Mouse (Mus musculus) stomach, postnatal 0 days (tissue): ENCODE measurements at regions not wholly inside any gene's neighbourhood (a gene's known extent, or its start where the extent isn't known, plus 50 kb on each side); places are given as distances from the start of the nearest gene placed in this dataset.

ENCODE experiments used
- CTCF ChIP-seq: IDR thresholded peaks from 2 replicates; pipeline ENCODE4 v1.5.1; 2016; ENCODE audit warnings: antibody characterized with exemption, low read depth, mild to moderate bottlenecking, moderate library complexity
- EP300 ChIP-seq: optimal IDR thresholded peaks from 2 replicates; pipeline ENCODE3; 2016; ENCODE audit warnings: antibody characterized with exemption

DNA sequence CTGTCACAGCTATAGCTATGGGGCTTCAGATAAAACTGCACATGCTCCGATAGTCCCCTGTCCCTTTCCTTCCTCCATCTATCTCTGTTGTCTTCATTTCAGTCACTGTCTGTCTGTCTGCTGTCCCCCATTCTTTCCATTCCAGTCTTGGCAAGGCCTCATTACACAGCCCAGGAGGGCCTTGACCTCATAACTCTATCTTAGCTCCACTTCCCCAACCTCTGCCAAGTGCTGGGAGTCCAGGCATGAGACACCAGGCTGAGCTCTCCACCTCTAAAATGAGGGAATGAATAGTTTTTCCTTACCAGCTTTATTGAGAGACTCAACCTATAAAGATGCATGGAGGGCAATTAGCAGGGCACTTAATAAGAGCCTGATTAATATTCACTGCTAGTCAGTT lies 76.0 kb upstream of the Frmd4a start:
- TF ChIP-seq EP300 = no peak
- no peak for TF ChIP-seq CTCF
